In the genomic region with DNA sequence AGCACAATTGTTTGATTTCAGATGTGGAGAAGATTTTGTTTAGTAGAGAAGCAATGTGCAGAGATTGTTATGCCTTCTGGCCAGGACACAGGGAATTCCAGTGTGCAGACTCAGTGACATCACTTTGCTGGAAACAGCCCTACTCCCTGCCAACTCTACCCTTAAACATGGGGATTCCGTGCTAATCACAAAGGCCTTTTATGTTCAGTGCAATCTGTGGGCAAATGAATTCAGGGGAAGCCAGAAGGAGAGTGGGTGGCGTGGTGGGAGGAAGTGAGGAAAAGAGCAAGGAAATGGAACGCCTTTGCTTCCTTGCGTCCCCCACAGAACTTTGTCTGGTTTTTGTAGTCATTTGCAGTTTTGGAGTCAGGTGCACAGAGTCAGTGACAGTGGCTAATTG, we compare ENCODE assay signal across 11 mouse cellular contexts. TPM values are rescaled to one million over a fixed set of nuclear protein-coding genes. Genes with fewer than 3 reads are reported as not detected.
DNase-seq lines count a peak whose midpoint lies in the region; ATAC-seq and TF ChIP-seq lines count a peak whose summit lies in the region.
"Had no signal": no experiment of that assay in that cellular context is flagged by ENCODE, and none has a peak within 500 bp of the region (broad histone marks: within the 10 kb centered on the region; RNA-seq: fewer than 3 reads in every experiment).

No protein-coding gene starts in this region.

- TF ChIP-seq EP300 in stomach, postnatal 0 days (optimal IDR thresholded peaks at IDR 0.05), result no peak

- ATAC-seq in neural tube, embryonic 14.5 days (ENCODE audit: low read depth), result peak; percentile 56; the same call in 1 of the 2 replicates
- no peak for ATAC-seq in stomach, postnatal 0 days (ENCODE audit: low FRiP score, low TSS enrichment)
- no peak for ATAC-seq in liver, embryonic 11.5 days (replicated peaks; ENCODE audit: low FRiP score)
- no peak for ATAC-seq in megakaryocyte, adult 5-6 weeks (ENCODE audit: poor library complexity, severe bottlenecking)
- ATAC-seq: inflammation-experienced regulatory T-cells, adult 6 months had no signal

- 63% methylated on average over 4 of the region's 4 CpGs for WGBS in neural tube, embryonic 14.5 days
- 46% methylated on average over 4 of the region's 4 CpGs for WGBS in stomach, postnatal 0 days
- 60% methylated on average over 4 of the region's 4 CpGs for WGBS in liver, embryonic 11.5 days

- no peaks in the 10 kb centered on the region for H3K4me1 ChIP-seq in neural tube, embryonic 14.5 days (ENCODE audit: control insufficient read depth, insufficient read depth, low read length)
- peaks cover 5% of the 10 kb centered on the region; the same call in 1 of the 2 replicates for H3K4me1 ChIP-seq in stomach, postnatal 0 days (replicated peaks; ENCODE audit: control insufficient read depth, insufficient read depth)
- H3K4me1 ChIP-seq in liver, embryonic 11.5 days (replicated peaks; ENCODE audit: control insufficient read depth, insufficient read depth, low read length), result no peaks in the 10 kb centered on the region
- H3K4me1 ChIP-seq: liver, embryonic 13.5 days had no signal

- DNase-seq in gastrocnemius, adult 18-20 months (ENCODE audit: low spot score), result peak; percentile 30
- no peak for DNase-seq in gastrocnemius, postnatal 10 days
- no peak for DNase-seq in neural tube, embryonic 10.5 days (ENCODE audit: extremely low spot score, low spot score)
- peak; percentile 55 to 74 for DNase-seq in left cerebral cortex, adult 2 months (ENCODE audit: extremely low spot score in 1 of 2, low spot score in 2 of 2)
- DNase-seq in stomach, postnatal 0 days (ENCODE audit: low spot score), result no peak
- no peak for DNase-seq in liver, embryonic 11.5 days (ENCODE audit: low spot score)
- DNase-seq: B cell, adult 2 months; liver, embryonic 13.5 days had no signal

- H3K9me3 ChIP-seq in neural tube, embryonic 14.5 days (ENCODE audit: control insufficient read depth, low read length), result no peaks in the 10 kb centered on the region
- H3K9me3 ChIP-seq in stomach, postnatal 0 days (ENCODE audit: control insufficient read depth, low read length), result no peaks in the 10 kb centered on the region
- no peaks in the 10 kb centered on the region for H3K9me3 ChIP-seq in liver, embryonic 11.5 days (ENCODE audit: control insufficient read depth, low read length)
- H3K9me3 ChIP-seq: liver, embryonic 13.5 days had no signal

- intact Hi-C loops in left cerebral cortex, adult 2 months (cut with DNase I), result loop anchor here (1.0 kb wide), 1 partner anchor 72 kb away; no protein-coding TSS in a partner anchor

- no peak for TF ChIP-seq CTCF in left cerebral cortex, adult 2 months (IDR thresholded peaks at IDR 0.05)
- TF ChIP-seq CTCF in stomach, postnatal 0 days (IDR thresholded peaks at IDR 0.05; ENCODE audit: low read depth), result no peak

- H3K4me3 ChIP-seq in neural tube, embryonic 14.5 days (ENCODE audit: low read depth, low read length), result no peak overlapping the region
- no peak overlapping the region for H3K4me3 ChIP-seq in left cerebral cortex, adult 2 months
- H3K4me3 ChIP-seq in stomach, postnatal 0 days (ENCODE audit: low read depth, low read length), result no peak overlapping the region
- H3K4me3 ChIP-seq in liver, embryonic 11.5 days (ENCODE audit: low read depth, low read length), result no peak overlapping the region
- H3K4me3 ChIP-seq: liver, embryonic 13.5 days had no signal

- no peaks in the 10 kb centered on the region for H3K36me3 ChIP-seq in neural tube, embryonic 14.5 days (ENCODE audit: control insufficient read depth, insufficient read depth, low read length)
- H3K36me3 ChIP-seq in stomach, postnatal 0 days (ENCODE audit: control insufficient read depth, insufficient read depth, low read length), result no peaks in the 10 kb centered on the region
- no peaks in the 10 kb centered on the region for H3K36me3 ChIP-seq in liver, embryonic 11.5 days (ENCODE audit: control insufficient read depth, insufficient read depth, low read length)
- H3K36me3 ChIP-seq: liver, embryonic 13.5 days had no signal

- peak overlapping the region; percentile 30; the same call in 1 of the 2 replicates for H3K27ac ChIP-seq in neural tube, embryonic 14.5 days (ENCODE audit: low read depth, low read length)
- H3K27ac ChIP-seq in left cerebral cortex, adult 2 months, result no peak overlapping the region
- no peak overlapping the region for H3K27ac ChIP-seq in stomach, postnatal 0 days (replicated peaks)
- H3K27ac ChIP-seq in liver, embryonic 11.5 days (ENCODE audit: low read depth, low read length), result no peak overlapping the region
- H3K27ac ChIP-seq: liver, embryonic 13.5 days had no signal

- no peak overlapping the region for H3K4me2 ChIP-seq in neural tube, embryonic 14.5 days (ENCODE audit: low read depth, low read length)
- H3K4me2 ChIP-seq in stomach, postnatal 0 days (replicated peaks; ENCODE audit: low read depth), result 0 out of 2 replicates have a peak overlapping the region, but pooled peaks have one; percentile 11
- no peak overlapping the region for H3K4me2 ChIP-seq in liver, embryonic 11.5 days
- H3K4me2 ChIP-seq: liver, embryonic 13.5 days had no signal

- no peak overlapping the region for H3K9ac ChIP-seq in neural tube, embryonic 14.5 days (replicated peaks; ENCODE audit: low read depth, low read length)
- no peak overlapping the region for H3K9ac ChIP-seq in stomach, postnatal 0 days (ENCODE audit: low read length)
- no peak overlapping the region for H3K9ac ChIP-seq in liver, embryonic 11.5 days (ENCODE audit: low read depth, low read length)
- H3K9ac ChIP-seq: liver, embryonic 13.5 days had no signal

- no peaks in the 10 kb centered on the region for H3K27me3 ChIP-seq in neural tube, embryonic 14.5 days (ENCODE audit: control insufficient read depth, insufficient read depth, low read length)
- no peaks in the 10 kb centered on the region for H3K27me3 ChIP-seq in stomach, postnatal 0 days (ENCODE audit: control insufficient read depth, insufficient read depth, low read length)
- no peaks in the 10 kb centered on the region for H3K27me3 ChIP-seq in liver, embryonic 11.5 days (replicated peaks; ENCODE audit: control insufficient read depth, insufficient read depth, low read length)
- H3K27me3 ChIP-seq: liver, embryonic 13.5 days had no signal

RNA-seq across cellular contexts. Expression of gene Cc2d2b, which starts 46.1 kb away (rescaled TPM):
- not detected for total RNA-seq in gastrocnemius, adult 18-20 months (2021)
- total RNA-seq in gastrocnemius, postnatal 10 days (2021), result not detected
- 0.05 and 0.30 TPM in 2 replicates for polyA plus RNA-seq in neural tube, embryonic 14.5 days (2014; fragmentation: Nextera tagmentation; extraction: Ambion mirVana)
- under 1 TPM; 0.23 to 0.88 TPM for total RNA-seq in left cerebral cortex, adult 2 months (2021)
- polyA plus RNA-seq in stomach, postnatal 0 days (2015; fragmentation: Nextera tagmentation; extraction: Ambion mirVana), result 0.12 and 0.21 TPM in 2 replicates
- polyA plus RNA-seq in liver, embryonic 11.5 days (2014; fragmentation: Nextera tagmentation; extraction: Ambion mirVana), result 3.6 and 5.3 TPM in 2 replicates
- not detected in 2 replicates for total RNA-seq in megakaryocyte, adult 5-6 weeks (2015)
- total RNA-seq in megakaryocyte, adult 5-6 weeks (2017), result not detected in 2 replicates

Comparison
In these comparisons a context has a peak if more than half of its experiments do, and no peak if none do; other contexts are left out.
1. DNase-seq: peak in gastrocnemius, adult 18-20 months (single experiment) and left cerebral cortex, adult 2 months (2 of 2); none in gastrocnemius, postnatal 10 days (single experiment), neural tube, embryonic 10.5 days (single experiment), stomach, postnatal 0 days (single experiment) and liver, embryonic 11.5 days (single experiment).